Mouse (Mus musculus): Measurements from ENCODE around the gene Baz2a.

DNA sequence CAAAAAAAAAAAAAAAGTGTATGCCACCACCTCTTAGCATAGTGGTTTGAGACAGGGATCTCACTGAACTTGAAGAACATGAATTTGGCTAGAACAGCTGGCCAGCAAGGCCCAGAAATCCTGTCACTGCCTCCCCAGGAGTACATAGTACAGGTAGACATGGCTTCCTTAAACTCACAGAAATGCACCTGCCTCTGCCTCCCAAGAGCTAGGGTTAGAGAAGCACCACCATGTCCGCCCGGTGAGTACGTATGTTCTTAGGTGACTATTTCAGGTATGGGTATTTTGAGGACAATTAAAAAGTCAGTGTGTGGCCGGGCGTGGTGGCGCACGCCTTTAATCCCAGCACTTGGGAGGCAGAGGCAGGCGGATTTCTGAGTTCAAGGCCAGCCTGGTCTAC lies 38.4 kb upstream of the Baz2a start:
- no peak for TF ChIP-seq CTCF (conservative IDR thresholded peaks at IDR 0.05; ENCODE audit: low read length)
- TF ChIP-seq NANOG (IDR thresholded peaks at IDR 0.05; ENCODE audit: borderline replicate concordance, low read length): no peak
- TF ChIP-seq POU5F1 (IDR thresholded peaks at IDR 0.05; ENCODE audit: borderline replicate concordance, low read length): no peak
